Mouse (Mus musculus) intestine, embryonic 15.5 days (tissue): Measurements from ENCODE around the gene Hist1h3c. TPM values are rescaled to one million over a fixed set of nuclear protein-coding genes. Genes with fewer than 3 reads are reported as not detected.
"Not testable (repeated sequence)": the region's sequence is repeated elsewhere in the genome, so short reads cannot be mapped to it uniquely, and the experiment has no call there.

Experiments used
- ATAC-seq: fragments of 200-750 bp; cut with Nextera tagmentation; 2 replicates; pipeline ENCODE4 v1.8.0; 2017; ENCODE audit warnings: moderate TSS enrichment, moderate library complexity
- H3K27ac ChIP-seq: fragments of 300-500 bp; sonication (generic); 2 replicates; pipeline ENCODE4 v1.5.1; 2015; ENCODE audit warnings: mild to moderate bottlenecking, inconsistent platforms
- H3K27me3 ChIP-seq: fragments of 300-500 bp; sonication (generic); replicated peaks from 2 replicates; pipeline ENCODE4 v1.6.1; 2015; ENCODE audit warnings: inconsistent platforms
- H3K36me3 ChIP-seq: fragments of 300-500 bp; sonication (generic); 2 replicates; pipeline ENCODE4 v1.6.1; 2015; ENCODE audit warnings: inconsistent platforms
- H3K4me1 ChIP-seq: fragments of 300-500 bp; sonication (generic); replicated peaks from 2 replicates; pipeline ENCODE4 v1.6.1; 2015; ENCODE audit warnings: inconsistent platforms
- H3K4me2 ChIP-seq: fragments of 300-500 bp; sonication (generic); replicated peaks from 2 replicates; pipeline ENCODE4 v1.6.1; 2015; ENCODE audit warnings: mild to moderate bottlenecking, inconsistent platforms
- H3K4me3 ChIP-seq: fragments of 300-500 bp; sonication (generic); replicated peaks from 2 replicates; pipeline ENCODE4 v1.5.1; 2015; ENCODE audit warnings: inconsistent platforms
- H3K9ac ChIP-seq: fragments of 300-500 bp; sonication (generic); 2 replicates; pipeline ENCODE4 v1.6.1; 2015; ENCODE audit warnings: inconsistent platforms
- H3K9me3 ChIP-seq: fragments of 300-500 bp; sonication (generic); 2 replicates; pipeline ENCODE4 v1.6.1; 2016; ENCODE audit warnings: inconsistent platforms
- WGBS: fragments of 180-500 bp; shearing (Covaris S2); methylation state at CpG from one replicate; pipeline ENCODE4 v1.1.7; 2015; 5-methylcytosine and 5-hydroxymethylcytosine counted together
- polyA plus RNA-seq: library from polyadenylated mRNA; unstranded; fragments of >200 nt; fragmentation: Nextera tagmentation; extraction: Ambion mirVana; gene quantifications from 2 replicates; pipeline ENCODE4 v1.2.1, GENCODE M21; 2015

The Hist1h3c gene
- 4.4 and 7.7 TPM in 2 replicates for polyA plus RNA-seq

- no peaks in the 10 kb centered on the region for H3K9me3 ChIP-seq
- H3K9ac ChIP-seq: peak within 1 kb of the TSS; percentile 54
- no peaks in the 10 kb centered on the region for H3K27me3 ChIP-seq
- under 1% methylated on average over 25 of the region's 28 CpGs for WGBS
- no peaks in the 10 kb centered on the region for H3K36me3 ChIP-seq
- peak within 1 kb of the TSS; percentile 56 for H3K4me2 ChIP-seq
- H3K4me1 ChIP-seq: 0 out of 2 replicates have a peak, but pooled peaks cover 4% of the 10 kb centered on the region
- peak; percentile 77 for ATAC-seq
- H3K4me3 ChIP-seq: peak within 1 kb of the TSS; percentile 39
- peak within 1 kb of the TSS; percentile 98 for H3K27ac ChIP-seq
These were observed at the start of gene Hist1h3c for GRCm38 (mm10) chr13:23745381-23746161. Hist1h3c (minus strand) TSS chr13:23745602.

DNA sequence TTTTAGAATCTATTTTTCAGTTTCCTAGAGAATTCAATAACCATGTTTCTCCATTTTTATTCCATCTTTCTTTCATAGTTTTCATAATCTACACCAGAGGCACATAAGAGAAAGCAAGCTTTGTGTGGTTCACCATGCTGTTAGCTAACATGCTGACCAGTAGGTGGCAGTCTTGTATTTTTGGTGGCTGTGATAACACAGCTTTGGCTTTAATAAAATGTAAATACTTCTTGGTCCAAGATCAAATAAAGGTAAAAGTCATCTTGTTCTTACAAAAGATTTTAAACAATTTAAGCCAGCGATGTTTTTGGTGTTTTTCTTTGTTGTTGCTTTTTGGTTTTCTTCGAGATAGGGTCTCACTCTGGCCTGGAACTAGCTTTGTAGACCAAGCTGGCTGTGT is 47.1 kb upstream of the Hist1h3c start:
- Histone ChIP-seq H3K27me3 (no peaks in the 10 kb centered on the region), H3K4me2 (no peak overlapping the region), H3K9me3 (no peaks in the 10 kb centered on the region), H3K27ac (no peak overlapping the region), H3K4me3 (no peak overlapping the region), H3K36me3 (no peaks in the 10 kb centered on the region), H3K9ac (no peak overlapping the region), H3K4me1 (no peaks in the 10 kb centered on the region)
- peak; percentile 68; the same call in 1 of the 2 replicates for ATAC-seq
- WGBS: 51% methylated on average over 2 of the region's 2 CpGs

DNA sequence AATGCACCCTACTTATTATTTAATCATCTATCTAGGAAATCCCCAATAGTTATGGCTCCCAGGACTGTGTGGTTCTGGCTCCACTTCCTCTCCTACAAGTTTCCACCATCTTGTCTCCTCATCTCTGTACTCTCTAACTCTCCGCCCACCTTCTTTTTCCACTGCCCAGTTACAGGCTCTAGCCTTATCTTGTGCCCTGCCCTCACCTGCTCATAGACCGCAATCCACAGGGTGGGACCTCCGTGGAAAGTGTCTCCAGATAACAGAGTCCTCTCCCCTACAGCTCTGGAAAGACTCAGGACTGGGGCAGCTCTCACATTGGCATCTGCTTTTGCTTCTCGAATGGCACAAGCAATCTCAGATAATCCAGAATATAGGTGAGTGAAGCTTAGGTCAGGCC is 33.6 kb upstream of the Hist1h3c start:
- H3K9me3 ChIP-seq: no peaks in the 10 kb centered on the region
- H3K9ac ChIP-seq: no peak overlapping the region
- H3K4me3 ChIP-seq: no peak overlapping the region
- WGBS: 64% methylated on average over 4 of the region's 4 CpGs
- no peaks in the 10 kb centered on the region for H3K36me3 ChIP-seq
- H3K4me1 ChIP-seq: no peaks in the 10 kb centered on the region
- H3K27me3 ChIP-seq: no peaks in the 10 kb centered on the region
- H3K27ac ChIP-seq: no peak overlapping the region
- H3K4me2 ChIP-seq: no peak overlapping the region
- ATAC-seq: no peak

GRCm38 (mm10) chr13:23778339-23778738 is 32.9 kb upstream of the Hist1h3c start:
- Histone ChIP-seq H3K36me3 (no peaks in the 10 kb centered on the region), H3K9ac (no peak overlapping the region), H3K4me2 (no peak overlapping the region), H3K4me3 (no peak overlapping the region), H3K27ac (no peak overlapping the region), H3K9me3 (no peaks in the 10 kb centered on the region), H3K4me1 (no peaks in the 10 kb centered on the region), H3K27me3 (no peaks in the 10 kb centered on the region)
- no peak for ATAC-seq
- 93% methylated on average over 7 of the region's 7 CpGs for WGBS

- Histone ChIP-seq H3K9me3 (no peaks in the 10 kb centered on the region), H3K4me3 (no peak overlapping the region), H3K27me3 (no peaks in the 10 kb centered on the region), H3K4me1 (0 out of 2 replicates have a peak, but pooled peaks cover 4% of the 10 kb centered on the region), H3K4me2 (peak overlapping the region; percentile 45), H3K27ac (no peak overlapping the region), H3K9ac (no peak overlapping the region), H3K36me3 (no peaks in the 10 kb centered on the region)
- ATAC-seq: peak; percentile 95
- 21% methylated on average over 21 of the region's 21 CpGs for WGBS
These were observed 27.3 kb upstream of the Hist1h3c start for GRCm38 (mm10) chr13:23772561-23773313.

- H3K9ac ChIP-seq, H3K27ac ChIP-seq, ATAC-seq, H3K4me1 ChIP-seq, H3K36me3 ChIP-seq, H3K27me3 ChIP-seq, H3K4me2 ChIP-seq, H3K4me3 ChIP-seq, H3K9me3 ChIP-seq: not testable (repeated sequence)
- 88% methylated on average over 2 of the region's 2 CpGs for WGBS
These were observed 24.2 kb upstream of the Hist1h3c start, which contains the start of gene Trim38 for GRCm38 (mm10) chr13:23769613-23770012. Trim38 (plus strand) TSS chr13:23769913.

DNA sequence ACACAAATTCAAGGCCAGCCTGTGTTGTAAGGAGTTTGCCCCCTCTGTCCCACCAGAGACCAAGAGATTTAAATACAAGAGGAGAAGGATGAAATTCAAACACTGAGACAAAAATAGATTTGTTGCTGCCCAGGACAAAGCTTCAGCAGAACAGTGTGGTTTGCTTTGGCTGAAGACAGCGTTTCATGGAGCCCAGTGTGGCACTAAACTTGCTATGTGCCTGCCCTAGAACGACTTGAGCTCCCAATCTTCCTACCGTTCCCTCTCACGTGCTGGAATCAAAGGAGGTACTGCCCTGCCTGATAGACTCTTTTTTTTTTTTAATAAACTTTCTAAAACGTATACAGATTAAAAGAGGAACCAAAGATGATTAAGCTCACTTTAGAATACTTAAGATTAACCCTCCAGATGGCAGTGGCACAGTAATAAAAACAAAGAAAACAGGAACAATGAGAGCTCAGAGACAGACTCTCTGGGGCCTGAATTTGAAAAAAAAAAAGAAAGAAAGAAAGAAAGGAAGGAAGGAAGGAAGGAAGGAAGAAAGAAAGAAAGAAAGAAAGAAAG is 23.5 kb upstream of the Hist1h3c start:
- Histone ChIP-seq H3K4me3 (no peak overlapping the region), H3K4me2 (no peak overlapping the region), H3K36me3 (no peaks in the 10 kb centered on the region), H3K27ac (no peak overlapping the region), H3K9me3 (no peaks in the 10 kb centered on the region), H3K27me3 (no peaks in the 10 kb centered on the region), H3K9ac (no peak overlapping the region), H3K4me1 (peaks cover 9% of the 10 kb centered on the region; the same call in 1 of the 2 replicates)
- ATAC-seq: no peak
- 55% methylated on average over 5 of the region's 5 CpGs for WGBS

- Histone ChIP-seq H3K9ac (no peak overlapping the region), H3K9me3 (no peaks in the 10 kb centered on the region), H3K4me1 (peaks cover 6% of the 10 kb centered on the region), H3K4me2 (no peak overlapping the region), H3K27ac (no peak overlapping the region), H3K27me3 (no peaks in the 10 kb centered on the region), H3K4me3 (no peak overlapping the region), H3K36me3 (no peaks in the 10 kb centered on the region)
- ATAC-seq: no peak
These were observed 21.4 kb upstream of the Hist1h3c start for GRCm38 (mm10) chr13:23766772-23767171.

DNA sequence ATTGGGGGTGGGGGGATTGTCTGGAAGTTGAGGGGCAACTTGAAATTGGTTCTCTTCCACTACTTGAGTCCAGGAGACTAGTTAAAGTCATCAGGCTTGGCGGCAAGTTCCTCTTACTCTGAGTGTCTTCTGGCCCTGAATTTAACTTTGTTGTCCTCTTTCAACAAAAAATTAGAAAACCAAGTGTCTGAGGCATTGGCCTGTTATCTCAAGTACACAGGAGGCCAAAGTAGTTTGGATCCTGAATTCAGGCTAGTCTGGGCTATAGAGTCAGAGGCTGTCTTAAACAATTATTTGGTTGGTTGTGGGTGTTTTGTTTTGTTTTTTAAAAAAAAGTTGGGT is 19.7 kb upstream of the Hist1h3c start:
- H3K4me3 ChIP-seq: no peak overlapping the region
- H3K4me2 ChIP-seq: no peak overlapping the region
- WGBS: 69% methylated on average over 1 of the region's 1 CpGs
- no peak overlapping the region for H3K27ac ChIP-seq
- H3K36me3 ChIP-seq: no peaks in the 10 kb centered on the region
- H3K9me3 ChIP-seq: no peaks in the 10 kb centered on the region
- H3K27me3 ChIP-seq: no peaks in the 10 kb centered on the region
- H3K9ac ChIP-seq: no peak overlapping the region
- H3K4me1 ChIP-seq: peaks cover 10% of the 10 kb centered on the region
- no peak for ATAC-seq

DNA sequence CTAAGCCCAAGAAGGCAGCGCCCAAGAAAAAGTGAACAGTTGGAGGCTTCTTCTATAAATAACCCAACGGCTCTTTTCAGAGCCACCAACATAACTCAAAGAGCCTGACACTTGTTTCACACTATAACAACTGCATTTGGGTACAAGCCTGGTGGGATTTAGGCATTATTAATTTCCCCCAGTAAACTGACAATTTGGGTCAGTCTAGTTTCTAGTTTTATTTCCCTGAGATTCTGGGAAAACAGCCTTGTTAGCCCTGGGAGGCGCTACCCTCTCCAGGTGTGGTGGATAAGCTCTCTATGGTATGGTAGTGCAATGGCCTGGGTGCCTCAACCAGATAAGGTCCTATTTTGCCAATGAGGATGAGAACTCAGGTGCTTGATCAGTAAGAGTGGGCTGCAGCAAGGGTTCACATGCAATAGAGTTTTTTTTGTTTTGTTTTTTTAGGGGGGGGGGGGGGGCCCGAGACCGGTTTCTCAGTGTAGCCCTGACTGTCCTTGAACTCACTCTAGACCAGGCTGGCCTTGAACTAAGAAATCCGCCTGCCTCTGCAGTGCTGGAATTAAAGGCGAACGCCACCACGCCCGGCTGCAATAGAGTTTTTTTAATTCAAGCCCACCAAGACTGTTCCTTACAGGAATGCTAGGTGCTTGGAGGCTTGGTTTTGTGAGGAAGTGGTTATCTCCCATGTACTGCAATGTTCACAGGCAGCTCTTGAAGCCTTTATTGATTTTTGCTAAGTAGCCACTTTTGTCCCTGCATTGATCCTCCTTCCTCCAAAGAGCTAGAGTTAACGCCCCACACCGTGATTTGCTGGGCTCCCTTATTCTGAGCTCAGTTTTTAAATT is 19.1 kb upstream of the Hist1h3c start:
- peak overlapping the region; percentile 97 for H3K27ac ChIP-seq
- no peaks in the 10 kb centered on the region for H3K36me3 ChIP-seq
- H3K27me3 ChIP-seq: no peaks in the 10 kb centered on the region
- 36% methylated on average over 12 of the region's 12 CpGs for WGBS
- H3K4me3 ChIP-seq: peak overlapping the region; percentile 50
- H3K9ac ChIP-seq: peak overlapping the region; percentile 73
- H3K4me1 ChIP-seq: peaks cover 12% of the 10 kb centered on the region
- ATAC-seq: no peak
- H3K4me2 ChIP-seq: peak overlapping the region; percentile 86
- H3K9me3 ChIP-seq: no peaks in the 10 kb centered on the region

- Histone ChIP-seq H3K9ac (peak within 1 kb of the TSS; percentile 73), H3K4me1 (peaks cover 12% of the 10 kb centered on the region), H3K27ac (peak within 1 kb of the TSS; percentile 97), H3K4me2 (peak within 1 kb of the TSS; percentile 86), H3K9me3 (no peaks in the 10 kb centered on the region), H3K36me3 (no peaks in the 10 kb centered on the region), H3K4me3 (peak within 1 kb of the TSS; percentile 50), H3K27me3 (no peaks in the 10 kb centered on the region)
- ATAC-seq: peak; percentile 76
- 4% methylated on average over 34 of the region's 34 CpGs for WGBS
These were observed 18.4 kb upstream of the Hist1h3c start, which contains the start of gene Hist1h1a for GRCm38 (mm10) chr13:23763586-23764323. Hist1h1a (plus strand) TSS chr13:23763666.
